Mouse (Mus musculus): ENCODE measurements around the gene Ltk.

- TF ChIP-seq CTCF (IDR thresholded peaks at IDR 0.05; ENCODE audit: low read depth), result no peak
- no peak for TF ChIP-seq EP300 (IDR thresholded peaks at IDR 0.05; ENCODE audit: low read depth)
Observed at GRCm38 (mm10) chr2:119743176-119743807, 16.9 kb downstream of the Ltk start.
